Mouse (Mus musculus) bone marrow, adult 2 months (tissue): Measurements from ENCODE around the gene Gdap2. TPM values are rescaled to one million over a fixed set of nuclear protein-coding genes. Genes with fewer than 3 reads are reported as not detected.

Experiments
- H3K27ac ChIP-seq: fragments of 200-500 bp; 2 replicates; pipeline ENCODE4 v1.5.1; 2012; ENCODE audit warnings: low read depth, mild to moderate bottlenecking, control low read depth, inconsistent platforms, low read length; ENCODE audit not compliant: control insufficient read depth, poor library complexity, insufficient read depth
- H3K4me1 ChIP-seq: fragments of 200-500 bp; 2 replicates; pipeline ENCODE4 v1.6.1; 2011; ENCODE audit warnings: low read length; ENCODE audit not compliant: control insufficient read depth, insufficient read depth
- H3K4me3 ChIP-seq: fragments of 200-500 bp; replicated peaks from 2 replicates; pipeline ENCODE3; 2011; ENCODE audit warnings: mild to moderate bottlenecking, low read depth, low read length, control low read depth; ENCODE audit not compliant: control insufficient read depth
- CTCF ChIP-seq: fragments of 200-500 bp; IDR thresholded peaks from 2 replicates; pipeline ENCODE4 v1.5.1; 2011; ENCODE audit warnings: low read length, control low read depth; ENCODE audit not compliant: control insufficient read depth, insufficient read depth
- POLR2A ChIP-seq: fragments of 200-500 bp; IDR thresholded peaks from 2 replicates; pipeline ENCODE4 v1.6.1; 2011; ENCODE audit warnings: low read depth, mild to moderate bottlenecking, control low read depth, low read length, borderline replicate concordance; ENCODE audit not compliant: control insufficient read depth
- WGBS: fragments of 180-500 bp; shearing (Covaris S2); methylation state at CpG from one replicate; pipeline ENCODE4 v1.1.7; 2018; 5-methylcytosine and 5-hydroxymethylcytosine counted together
- polyA plus RNA-seq: library from polyadenylated mRNA; stranded (reverse); fragments of >200 nt; gene quantifications from 2 replicates; pipeline ENCODE4 v1.2.4, GENCODE M21; 2011; ENCODE audit warnings: low replicate concordance; ENCODE audit not compliant: missing spikeins, insufficient read depth, insufficient read length

Gdap2 gene
- polyA plus RNA-seq, 1 experiment, result 14.3 TPM

- no peak overlapping the region for H3K4me3 ChIP-seq
- no peak for TF ChIP-seq POLR2A
- no peak for TF ChIP-seq CTCF
- H3K27ac ChIP-seq, result no peak overlapping the region
- no peaks in the 10 kb centered on the region; the same call in 1 of the 2 replicates for H3K4me1 ChIP-seq
These were observed 2.8 kb downstream of the Gdap2 start for GRCm38 (mm10) chr3:100164991-100165390.

- peaks cover 2% of the 10 kb centered on the region; the same call in 1 of the 2 replicates for H3K4me1 ChIP-seq
- WGBS, result 39% methylated on average over 2 of the region's 2 CpGs
- TF ChIP-seq POLR2A (no peak), CTCF (no peak)
- H3K4me3 ChIP-seq, result no peak overlapping the region
- H3K27ac ChIP-seq, result no peak overlapping the region
These were observed 13.8 kb downstream of the Gdap2 start for GRCm38 (mm10) chr3:100176031-100176430.

- TF ChIP-seq POLR2A (no peak), CTCF (no peak)
- Histone ChIP-seq H3K4me3 (no peak overlapping the region), H3K27ac (no peak overlapping the region), H3K4me1 (peaks cover 2% of the 10 kb centered on the region; the same call in 1 of the 2 replicates)
- 86% methylated on average over 3 of the region's 3 CpGs for WGBS
These were observed 18.3 kb downstream of the Gdap2 start for GRCm38 (mm10) chr3:100180471-100180870.

GRCm38 (mm10) chr3:100189444-100189843 lies 27.3 kb downstream of the Gdap2 start:
- Histone ChIP-seq H3K27ac (no peak overlapping the region), H3K4me1 (no peaks in the 10 kb centered on the region), H3K4me3 (no peak overlapping the region)
- WGBS, result 49% methylated on average over 1 of the region's 1 CpGs
- TF ChIP-seq POLR2A (no peak), CTCF (no peak)

- Histone ChIP-seq H3K4me1 (no peaks in the 10 kb centered on the region), H3K27ac (no peak overlapping the region), H3K4me3 (no peak overlapping the region)
- 90% methylated on average over 11 of the region's 11 CpGs for WGBS
- TF ChIP-seq POLR2A, result no peak
- TF ChIP-seq CTCF, result no peak
These were observed 27.7 kb downstream of the Gdap2 start for GRCm38 (mm10) chr3:100189861-100190260.

- H3K4me3 ChIP-seq, result no peak overlapping the region
- TF ChIP-seq CTCF, result no peak
- no peak for TF ChIP-seq POLR2A
- no peaks in the 10 kb centered on the region for H3K4me1 ChIP-seq
- WGBS, result 47% methylated on average over 5 of the region's 5 CpGs
- H3K27ac ChIP-seq, result no peak overlapping the region
These were observed 32.0 kb downstream of the Gdap2 start for GRCm38 (mm10) chr3:100194210-100194609.

- H3K27ac ChIP-seq, result no peak overlapping the region
- no peak overlapping the region for H3K4me3 ChIP-seq
- no peaks in the 10 kb centered on the region; the same call in 1 of the 2 replicates for H3K4me1 ChIP-seq
- WGBS, result 94% methylated on average over 7 of the region's 7 CpGs
- TF ChIP-seq CTCF (no peak), POLR2A (no peak)
These were observed 39.4 kb downstream of the Gdap2 start for GRCm38 (mm10) chr3:100201554-100201953.

- no peaks in the 10 kb centered on the region; the same call in 1 of the 2 replicates for H3K4me1 ChIP-seq
- no peak overlapping the region for H3K27ac ChIP-seq
- no peak overlapping the region for H3K4me3 ChIP-seq
- TF ChIP-seq CTCF, result no peak
- no peak for TF ChIP-seq POLR2A
- 64% methylated on average over 1 of the region's 1 CpGs for WGBS
These were observed 44.8 kb downstream of the Gdap2 start for GRCm38 (mm10) chr3:100206973-100207372.

- TF ChIP-seq CTCF, result no peak
- TF ChIP-seq POLR2A, result no peak
- 88% methylated on average over 5 of the region's 5 CpGs for WGBS
- Histone ChIP-seq H3K27ac (no peak overlapping the region), H3K4me1 (no peaks in the 10 kb centered on the region), H3K4me3 (no peak overlapping the region)
These were observed 53.3 kb downstream of the Gdap2 start for GRCm38 (mm10) chr3:100215469-100215868.
